Mouse (Mus musculus) CD4-positive, CD25-positive, alpha-beta regulatory T cell, adult 9 weeks (primary cell): ENCODE data around the gene Arntl2. TPM values are rescaled to one million over a fixed set of nuclear protein-coding genes. Genes with fewer than 3 reads are reported as not detected.

ENCODE experiments used
- polyA plus RNA-seq: library from polyadenylated mRNA; unstranded; fragments of 100-300 nt; shearing (Covaris generic); gene quantifications from one replicate; pipeline ENCODE4 v1.2.1, GENCODE M21; 2017

Arntl2 gene
- 0.12 TPM for polyA plus RNA-seq

DNA sequence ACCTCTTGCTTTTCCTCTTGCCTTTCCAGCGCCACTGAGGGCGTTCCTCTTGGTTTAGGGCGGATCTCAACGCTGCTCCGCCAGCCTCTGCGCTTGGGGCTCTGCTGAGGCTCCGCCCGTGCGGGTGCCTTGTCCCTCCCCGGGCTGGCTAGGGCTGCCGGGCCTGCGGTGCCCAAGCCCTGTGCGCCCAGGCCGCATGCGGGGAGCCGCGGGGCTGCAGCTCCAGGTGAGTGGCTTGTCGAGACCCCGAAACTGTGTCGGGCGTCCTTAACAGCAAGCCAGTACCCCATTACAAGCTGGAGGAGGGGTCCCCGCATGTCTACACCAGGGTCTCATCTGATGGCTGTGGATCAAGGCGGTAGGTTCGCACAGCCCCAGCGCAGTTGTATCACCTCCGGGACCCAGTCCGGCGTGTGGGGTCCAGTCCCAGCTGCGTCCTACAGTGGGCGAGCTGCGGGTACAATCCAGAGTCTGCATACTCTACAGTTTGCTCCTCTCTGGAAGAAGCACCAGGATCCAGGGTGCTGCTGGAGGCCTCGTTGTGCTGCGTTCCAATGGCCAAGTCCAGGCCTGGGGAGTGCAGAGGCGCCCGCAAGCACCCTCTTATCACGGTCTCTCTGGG, at the start of gene Arntl2:
Gene Arntl2, plus strand, starts transcription at position 132 of the 622 bp plus-strand sequence.

DNA sequence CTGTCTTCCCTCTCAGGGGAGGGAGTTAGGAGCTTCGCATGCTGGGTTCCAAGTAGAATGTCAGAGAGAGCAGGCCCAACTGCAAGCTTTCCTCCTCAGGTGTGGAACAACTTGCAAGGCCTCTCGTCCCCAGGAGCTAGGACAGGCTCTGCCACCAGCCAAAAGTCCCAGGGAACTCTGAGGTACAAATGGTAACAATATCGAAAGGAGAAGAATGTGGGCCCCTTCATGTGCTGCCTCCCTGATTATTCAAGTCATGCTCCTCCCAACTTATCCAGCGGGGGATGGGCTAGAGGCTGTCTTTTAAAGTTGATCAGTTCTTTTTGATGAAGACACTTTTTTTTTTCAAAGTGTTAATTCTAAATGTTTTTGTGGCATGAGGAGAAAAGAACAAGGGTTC, 54.2 kb downstream of the Arntl2 start, which contains the start of gene Smco2:
Gene Smco2, plus strand, starts transcription at position 55 of the 400 bp plus-strand sequence.

Other genes with a start within 250 kb of the Arntl2 start
- gene Fgfr1op2, start 218.9 kb upstream of the Arntl2 start, polyA plus RNA-seq, result 186 TPM
- 94.2 TPM for gene Ints13, start 218.2 kb upstream of the Arntl2 start, polyA plus RNA-seq
- 85.2 TPM for gene Med21, start 153.5 kb upstream of the Arntl2 start, polyA plus RNA-seq
- gene Tm7sf3, start 153.2 kb upstream of the Arntl2 start, polyA plus RNA-seq, result 2.6 TPM
- gene Stk38l, start 71.1 kb upstream of the Arntl2 start, polyA plus RNA-seq, result 9.8 TPM
- not detected for gene Smco2, start 54.0 kb downstream of the Arntl2 start, polyA plus RNA-seq
- gene Ppfibp1, start 92.4 kb downstream of the Arntl2 start, polyA plus RNA-seq, result 7.9 TPM
- not detected for gene 1700034J05Rik, start 158.4 kb downstream of the Arntl2 start, polyA plus RNA-seq
- gene Rep15, start 236.5 kb downstream of the Arntl2 start, polyA plus RNA-seq, result 0.22 TPM
- gene Mrps35, start 246.7 kb downstream of the Arntl2 start, polyA plus RNA-seq, result 61.1 TPM